Mouse (Mus musculus): Measurements from ENCODE around the gene Masp1.

Gene Masp1

GRCm38 (mm10) chr16:23520235-23520871 lies at the start of gene Masp1, which contains the start of gene Rtp4:
TSS of gene Masp1 (minus strand) at chr16:23520815.
TSS of gene Rtp4 (plus strand) at chr16:23520291.
- DNase-seq (ENCODE audit: low read depth), result no peak

- no peak for DNase-seq (ENCODE audit: low read depth)
These were observed 47.8 kb upstream of the Masp1 start for GRCm38 (mm10) chr16:23568369-23568958.

- no peak for DNase-seq (ENCODE audit: low read depth)
These were observed 37.1 kb upstream of the Masp1 start for GRCm38 (mm10) chr16:23557669-23558068.

- peak; percentile 35 for DNase-seq (ENCODE audit: low read depth)
These were observed 36.6 kb upstream of the Masp1 start for GRCm38 (mm10) chr16:23557195-23557594.

- no peak for DNase-seq (ENCODE audit: low read depth)
These were observed 34.1 kb upstream of the Masp1 start for GRCm38 (mm10) chr16:23554673-23555072.

GRCm38 (mm10) chr16:23550981-23551582 lies 30.5 kb upstream of the Masp1 start:
- DNase-seq (ENCODE audit: low read depth), result no peak

GRCm38 (mm10) chr16:23550346-23550980 lies 29.8 kb upstream of the Masp1 start:
- DNase-seq (ENCODE audit: low read depth), result peak; percentile 28

- DNase-seq (ENCODE audit: low read depth), result no peak
These were observed 27.2 kb upstream of the Masp1 start for GRCm38 (mm10) chr16:23547783-23548182.

- no peak for DNase-seq (ENCODE audit: low read depth)
These were observed 23.7 kb upstream of the Masp1 start for GRCm38 (mm10) chr16:23544361-23544760.

GRCm38 (mm10) chr16:23542866-23543265 lies 22.3 kb upstream of the Masp1 start:
- no peak for DNase-seq (ENCODE audit: low read depth)

GRCm38 (mm10) chr16:23541046-23541445 lies 20.4 kb upstream of the Masp1 start:
- DNase-seq (ENCODE audit: low read depth), result no peak

GRCm38 (mm10) chr16:23533707-23534106 lies 13.1 kb upstream of the Masp1 start:
- DNase-seq (ENCODE audit: low read depth), result no peak

- no peak for DNase-seq (ENCODE audit: low read depth)
These were observed 8.6 kb upstream of the Masp1 start for GRCm38 (mm10) chr16:23529186-23529585.

- no peak for DNase-seq (ENCODE audit: low read depth)
These were observed 1.5 kb upstream of the Masp1 start for GRCm38 (mm10) chr16:23522081-23522480.

GRCm38 (mm10) chr16:23521092-23521491 lies 477 bp upstream of the Masp1 start:
- DNase-seq (ENCODE audit: low read depth), result no peak

- no peak for DNase-seq (ENCODE audit: low read depth)
These were observed 844 bp downstream of the Masp1 start for GRCm38 (mm10) chr16:23519771-23520170.

GRCm38 (mm10) chr16:23518567-23519369 lies 1.8 kb downstream of the Masp1 start:
- DNase-seq (ENCODE audit: low read depth), result no peak

GRCm38 (mm10) chr16:23517754-23518566 lies 2.7 kb downstream of the Masp1 start:
- DNase-seq (ENCODE audit: low read depth), result no peak

GRCm38 (mm10) chr16:23517230-23517629 lies 3.4 kb downstream of the Masp1 start:
- no peak for DNase-seq (ENCODE audit: low read depth)

- DNase-seq (ENCODE audit: low read depth), result no peak
These were observed 4.0 kb downstream of the Masp1 start for GRCm38 (mm10) chr16:23516606-23517005.

- DNase-seq (ENCODE audit: low read depth), result no peak
These were observed 4.8 kb downstream of the Masp1 start for GRCm38 (mm10) chr16:23515766-23516165.

All from c-Kit-positive CD71-negative TER-119-negative erythroid progenitor cells, embryonic 14.5 days (primary cell).